Mouse (Mus musculus) retina, adult 2 months (tissue): ENCODE measurements around the gene Rogdi.

Experiments used
- DNase-seq: peaks from one replicate; pipeline ENCODE4 v3.0.0-alpha.2; 2012; ENCODE audit warnings: low read depth, low spot score

The Rogdi gene

GRCm38 (mm10) chr16:5013054-5013838 lies at the start of gene Rogdi:
TSS of gene Rogdi (minus strand) at chr16:5013553.
- DNase-seq = peak; percentile 99

- DNase-seq = no peak
Observed at GRCm38 (mm10) chr16:5058114-5058513, 44.8 kb upstream of the Rogdi start.

- peak; percentile 25 for DNase-seq
Observed at GRCm38 (mm10) chr16:5050251-5051110, 37.1 kb upstream of the Rogdi start.

DNA sequence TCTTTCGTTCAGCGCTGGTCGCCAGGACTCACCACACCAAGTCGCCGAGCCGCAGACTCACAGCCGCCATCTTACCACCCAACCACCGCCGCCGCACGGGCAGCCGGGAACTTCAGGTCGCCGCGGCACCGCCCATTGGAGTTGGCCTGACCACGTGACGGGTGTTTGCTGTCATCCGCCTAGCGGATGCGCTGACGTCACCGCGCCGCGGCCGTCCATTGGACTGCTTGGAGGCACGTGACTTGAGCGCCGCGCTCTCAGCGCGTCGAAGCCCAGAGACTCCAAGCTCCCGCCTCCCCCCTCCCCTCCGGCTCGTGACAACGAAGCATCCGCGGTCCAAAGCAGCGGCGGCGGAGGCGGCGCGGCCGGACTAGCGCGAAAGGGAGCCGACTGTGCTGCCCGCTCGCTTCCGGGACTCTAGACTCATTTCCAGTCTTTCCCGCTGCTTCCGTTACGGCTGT lies 36.5 kb upstream of the Rogdi start, which contains the start of the genes Glyr1 and Ubn1:
Gene Glyr1, minus strand, starts transcription at position 90 of the 461 bp plus-strand sequence.
Gene Ubn1, plus strand, starts transcription at position 284 of the 461 bp plus-strand sequence.
- peak; percentile 96 for DNase-seq

GRCm38 (mm10) chr16:5049182-5049773 lies 35.9 kb upstream of the Rogdi start:
- DNase-seq = no peak

GRCm38 (mm10) chr16:5045322-5045721 lies 32.0 kb upstream of the Rogdi start:
- DNase-seq = no peak

DNA sequence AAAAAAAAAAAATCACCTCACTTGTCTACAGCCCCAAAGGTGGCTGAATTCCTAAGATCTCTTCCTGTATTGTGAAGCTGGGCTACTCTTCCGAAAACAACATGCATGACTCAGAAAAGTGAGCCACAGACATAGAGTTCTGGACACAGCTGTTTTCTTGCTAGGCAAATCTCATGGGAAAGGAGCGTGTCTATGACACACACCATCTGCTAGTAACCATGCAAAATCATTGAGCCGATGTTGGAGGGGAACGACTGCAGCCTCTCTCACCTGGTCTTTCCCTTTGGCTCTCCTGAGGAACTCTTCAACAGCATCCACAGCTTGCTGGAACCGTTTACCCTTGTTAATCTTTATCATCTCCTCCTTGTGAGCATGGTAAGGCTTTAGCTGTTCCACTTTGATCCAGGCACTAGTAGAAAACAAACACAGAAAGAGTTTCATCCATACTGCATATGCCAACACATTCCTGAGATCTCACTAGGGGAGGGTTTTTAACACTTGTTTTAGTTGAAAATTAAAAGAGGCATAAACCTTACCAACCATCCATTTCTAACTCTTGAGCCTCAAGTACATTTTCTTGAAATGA lies 23.4 kb upstream of the Rogdi start:
- no peak for DNase-seq

- DNase-seq = no peak
Observed at GRCm38 (mm10) chr16:5035591-5035990, 22.2 kb upstream of the Rogdi start.

GRCm38 (mm10) chr16:5029847-5030246 lies 16.5 kb upstream of the Rogdi start:
- DNase-seq = no peak

GRCm38 (mm10) chr16:5024021-5024420 lies 10.7 kb upstream of the Rogdi start:
- DNase-seq = no peak

DNA sequence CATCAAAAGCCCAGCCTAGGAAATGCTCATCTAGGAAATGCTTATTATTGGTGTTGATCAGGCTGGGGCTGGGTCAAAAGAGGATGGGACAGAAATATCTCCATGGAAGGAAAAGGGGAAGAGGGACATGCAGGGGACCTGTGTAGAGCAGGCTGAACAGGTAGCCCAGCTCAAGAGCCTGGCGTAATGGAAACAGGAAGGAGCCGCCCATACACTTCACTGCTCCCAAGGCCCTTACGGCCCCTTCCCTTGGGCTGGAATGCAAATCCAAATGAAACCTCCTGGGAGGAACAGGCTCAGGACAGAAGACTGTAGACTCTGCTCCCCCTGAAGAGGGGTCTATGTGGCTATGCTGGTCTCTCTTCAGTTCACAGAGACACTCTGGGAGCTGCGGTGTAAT lies 1.2 kb upstream of the Rogdi start:
- no peak for DNase-seq

DNA sequence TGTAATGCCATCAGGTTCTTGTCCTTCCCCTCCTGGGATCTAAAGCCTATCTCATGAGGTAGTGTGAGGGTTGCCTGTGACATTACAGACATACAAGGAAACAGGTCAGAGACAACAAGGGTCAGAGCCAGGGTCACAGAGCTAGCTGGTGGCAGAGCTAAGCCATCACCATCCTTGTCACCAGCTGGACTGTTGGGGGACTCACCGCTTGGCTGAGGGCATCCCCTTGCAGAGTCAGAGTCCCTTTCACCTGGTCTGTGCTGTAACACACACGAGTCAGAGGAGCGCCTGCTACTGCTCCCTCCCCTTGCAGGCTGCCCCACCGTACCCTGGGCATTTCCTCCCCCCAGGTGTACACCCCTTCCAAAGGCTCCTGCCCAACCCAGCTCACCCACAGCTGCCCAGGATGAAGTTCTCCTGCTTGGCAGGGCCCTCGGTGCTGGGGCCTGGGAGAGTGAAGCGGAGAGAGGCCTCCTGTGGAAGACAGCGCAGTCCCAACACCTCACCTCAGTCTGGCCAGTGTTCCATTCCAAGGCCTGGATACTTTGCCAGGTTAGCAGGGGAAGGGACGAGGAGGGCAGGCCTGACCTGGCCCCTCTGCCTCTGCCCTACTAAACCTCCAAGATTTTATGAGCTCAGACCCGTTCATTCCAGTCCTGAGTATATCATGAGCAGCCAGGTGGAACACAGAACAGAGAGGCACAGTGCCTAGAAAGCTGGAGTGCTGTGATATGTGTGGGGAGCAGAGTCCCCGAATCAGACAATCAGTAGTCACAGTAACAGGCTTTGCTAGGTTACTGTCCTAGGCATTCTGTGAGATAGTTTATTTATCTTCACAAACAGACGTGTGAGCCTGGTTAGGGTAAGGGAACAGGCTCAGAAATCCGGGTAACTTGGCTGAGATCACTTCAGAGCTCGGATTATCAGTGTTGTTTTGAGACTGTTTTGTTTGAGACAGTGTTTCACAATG lies 1.0 kb downstream of the Rogdi start:
- DNase-seq = no peak

DNA sequence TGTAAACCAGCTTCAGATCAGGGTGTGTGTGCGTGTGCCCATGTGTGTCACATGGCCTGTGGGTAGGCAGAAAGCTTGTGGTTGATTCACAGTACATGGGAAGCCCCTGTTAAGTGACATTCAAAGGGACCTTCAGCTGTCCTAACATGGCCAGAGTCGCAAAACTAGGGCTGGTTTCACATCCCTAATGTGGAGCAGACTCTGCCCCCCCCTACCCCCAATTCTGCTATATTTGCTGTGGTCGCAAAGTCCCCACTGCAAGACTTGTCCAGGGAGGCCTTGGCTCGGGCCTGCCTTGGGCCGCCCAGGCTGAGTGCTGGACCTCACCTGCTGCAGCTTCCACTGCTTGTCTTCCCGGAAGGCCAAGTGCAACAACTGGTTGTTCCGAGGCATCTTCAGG lies 2.1 kb downstream of the Rogdi start:
- DNase-seq = no peak

- peak; percentile 25 for DNase-seq
Observed at GRCm38 (mm10) chr16:5010371-5010935, 2.9 kb downstream of the Rogdi start.

DNA sequence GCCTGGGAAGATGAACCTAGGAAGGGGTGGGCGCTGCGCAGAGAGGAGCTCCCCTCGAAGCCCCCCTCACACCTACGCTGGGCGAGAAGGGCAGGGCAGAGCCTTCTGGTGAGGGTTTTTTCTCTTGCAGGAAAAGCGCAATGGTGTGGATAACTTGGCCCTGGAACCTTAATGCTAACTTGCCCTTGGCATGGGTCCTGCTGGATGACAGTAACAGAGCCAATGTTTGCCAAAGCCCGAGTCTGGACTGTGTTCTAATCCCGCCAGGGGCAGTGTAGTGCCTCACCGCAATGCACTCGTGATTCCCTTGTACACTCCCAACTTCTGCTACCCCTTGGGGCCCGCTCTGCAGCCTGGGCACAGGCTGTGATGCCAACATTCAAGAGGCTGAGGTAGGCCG lies 5.3 kb downstream of the Rogdi start:
- no peak for DNase-seq

DNA sequence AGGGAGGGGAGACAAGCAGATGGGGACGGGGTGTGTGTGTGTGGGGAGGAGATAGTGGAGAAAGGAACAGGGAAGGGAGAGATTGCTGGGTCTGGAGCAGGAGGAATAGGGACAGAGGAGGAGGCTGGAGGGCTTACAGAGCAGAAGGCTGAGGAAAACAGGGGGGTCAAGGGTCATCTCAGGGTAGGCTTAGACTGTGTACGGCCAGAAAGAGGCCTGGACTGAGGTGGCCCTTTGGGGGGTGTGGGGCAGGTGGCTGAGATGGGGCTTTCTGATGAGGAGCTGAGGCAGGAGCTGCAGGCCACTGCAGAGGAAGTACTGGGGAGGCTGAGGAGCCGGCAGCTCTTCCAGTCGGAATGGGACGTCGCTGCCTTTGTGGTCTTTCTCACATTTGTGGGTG lies 5.9 kb downstream of the Rogdi start:
- DNase-seq = no peak

DNA sequence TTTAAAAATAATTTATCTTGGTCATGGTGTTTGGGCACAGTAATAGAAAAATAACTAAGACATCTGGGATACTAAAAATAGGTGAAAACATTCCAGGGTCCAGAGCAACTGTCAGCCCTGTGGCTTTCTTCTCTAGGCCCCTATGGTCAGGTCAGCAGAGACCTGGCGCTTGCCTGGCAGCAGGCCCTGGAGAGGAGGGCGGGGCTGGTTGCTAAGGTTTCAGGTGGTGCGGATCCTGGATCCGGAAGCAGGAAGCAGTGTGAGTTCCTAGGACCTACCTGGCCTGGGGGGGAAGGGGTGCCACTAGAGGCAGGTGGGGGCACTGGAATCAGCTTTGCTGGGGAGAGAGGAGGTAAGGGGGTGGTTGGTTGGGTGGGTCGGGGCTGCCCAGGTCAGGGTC lies 6.3 kb downstream of the Rogdi start, which contains the start of gene Smim22:
Gene Smim22, plus strand, starts transcription at position 222 of the 400 bp plus-strand sequence.
- no peak for DNase-seq

DNA sequence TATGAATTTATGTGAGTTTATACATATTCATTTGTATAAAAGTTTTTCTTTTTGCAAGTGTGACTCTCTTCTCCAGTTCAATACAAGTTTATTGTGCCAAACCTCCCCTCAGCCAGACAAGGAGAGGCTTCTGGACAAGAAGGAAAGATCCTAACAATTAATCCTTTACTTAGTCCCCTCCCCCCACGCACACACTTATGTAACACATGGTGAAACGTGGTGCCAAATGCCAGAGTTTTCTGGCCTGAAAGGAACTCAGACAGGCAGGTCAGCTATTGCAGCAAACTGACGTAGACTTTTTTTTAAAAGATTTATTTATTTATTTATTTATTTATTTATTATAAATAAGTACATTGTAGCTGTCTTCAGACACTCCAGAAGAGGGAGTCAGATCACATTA lies 12.7 kb downstream of the Rogdi start:
- no peak for DNase-seq

- DNase-seq = no peak
Observed at GRCm38 (mm10) chr16:4998984-4999383, 14.4 kb downstream of the Rogdi start.

DNA sequence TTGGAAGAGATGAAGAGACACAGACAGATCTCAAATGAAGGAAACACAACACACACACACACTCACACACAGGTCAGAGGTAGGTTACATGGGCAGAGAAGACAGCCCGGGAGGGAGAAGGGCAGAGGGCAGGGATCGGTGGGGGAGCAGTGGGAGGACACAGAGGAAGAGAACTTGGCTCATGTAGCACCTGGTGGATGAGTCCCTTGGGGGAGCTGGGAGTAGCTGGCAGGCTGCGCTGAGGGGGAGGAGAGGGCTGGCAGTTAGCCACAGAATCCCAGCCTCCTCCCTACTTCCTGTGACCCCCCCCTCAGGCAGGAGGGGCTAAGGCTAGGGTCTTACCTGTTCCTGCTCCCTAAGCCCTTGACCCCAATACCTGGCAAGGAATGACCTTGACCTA lies 15.8 kb downstream of the Rogdi start, which contains the start of gene Sept12:
Gene Sept12, minus strand, starts transcription at position 300 of the 400 bp plus-strand sequence.
- DNase-seq = no peak
